Mouse (Mus musculus): ENCODE results near the gene Dgcr2.

DNA sequence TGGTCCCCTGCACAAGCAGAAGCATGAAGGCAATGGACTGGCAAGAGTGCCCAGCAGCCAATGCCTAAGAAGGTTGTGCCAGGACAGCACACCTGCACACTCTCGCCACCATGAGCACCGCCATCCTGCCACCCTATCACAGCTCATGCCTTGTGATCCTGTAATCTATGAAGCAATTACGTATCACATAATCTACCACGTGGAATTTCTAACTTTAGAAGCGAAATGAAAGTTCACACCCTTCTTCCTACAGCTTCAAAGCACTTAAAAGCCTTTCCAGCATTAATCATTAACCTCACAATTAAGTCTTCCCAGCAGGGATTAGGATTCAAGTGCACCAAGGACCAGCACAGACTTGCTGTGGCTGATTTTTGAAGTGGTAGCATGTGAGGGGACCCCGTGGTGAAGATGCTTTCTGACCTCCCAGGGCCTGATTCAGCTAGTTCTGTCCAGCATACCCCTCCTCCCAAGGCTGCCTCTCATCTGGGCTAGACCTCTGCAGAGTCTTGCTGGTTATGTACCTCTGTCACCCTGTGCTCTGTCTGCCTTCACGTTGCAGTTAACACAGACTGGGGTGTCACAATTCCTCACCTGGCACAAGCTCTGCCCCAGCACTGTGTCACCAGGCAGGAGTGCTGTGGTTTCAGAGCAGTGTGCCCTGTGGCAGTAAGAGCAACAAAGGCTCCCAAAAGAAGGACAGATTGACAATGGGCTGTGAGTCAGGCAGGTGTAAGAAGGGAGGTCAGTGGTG, 46.9 kb upstream of the Dgcr2 start:
- TF ChIP-seq CTCF (IDR thresholded peaks at IDR 0.05; ENCODE audit: low read depth): no peak
- TF ChIP-seq EP300 (IDR thresholded peaks at IDR 0.05; ENCODE audit: low read depth): no peak
